In the genomic region with DNA sequence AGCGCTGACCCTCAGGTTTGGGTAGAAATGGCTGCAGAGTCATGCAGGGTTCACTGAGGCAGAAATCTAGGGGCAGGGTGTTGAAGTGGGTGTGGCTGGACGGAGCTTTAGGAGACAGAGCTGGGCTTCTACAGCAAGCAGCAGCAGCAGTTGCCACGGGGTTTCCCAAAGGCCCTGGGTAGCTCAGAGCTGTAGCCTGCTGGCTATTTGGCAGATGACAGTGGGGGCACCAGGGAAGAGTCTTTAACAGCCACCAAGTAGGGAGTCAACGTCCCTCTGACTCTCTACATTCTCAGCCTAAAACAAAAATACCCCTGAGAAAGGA, we compare ENCODE assay signal across 30 mouse cellular contexts. TPM values are rescaled to one million over a fixed set of nuclear protein-coding genes. Genes with fewer than 3 reads are reported as not detected.
DNase-seq lines count a peak whose midpoint lies in the region; ATAC-seq and TF ChIP-seq lines count a peak whose summit lies in the region.
"Had no signal": no experiment of that assay in that cellular context is flagged by ENCODE, and none has a peak within 500 bp of the region (broad histone marks: within the 10 kb centered on the region; RNA-seq: fewer than 3 reads in every experiment).

No protein-coding gene starts in this region.

- no peak for DNase-seq in hindbrain, embryonic 10.5 days (ENCODE audit: low spot score)
- peak; percentile 32 for DNase-seq in left cerebral cortex, postnatal 4 days
- no peak for DNase-seq in left cerebral cortex, adult 2 months (ENCODE audit: extremely low spot score in 1 of 2, low spot score in 2 of 2)
- DNase-seq in ES-CJ7 (ENCODE audit: low read depth, low spot score) = peak; percentile 43
- no peak for DNase-seq in cerebellum, postnatal 4 days (ENCODE audit: low spot score in 2 of 2)
- no peak for DNase-seq in liver, embryonic 11.5 days (ENCODE audit: low spot score)
- DNase-seq: adrenal gland, postnatal 14 days; cerebellum, adult 11-12 months; cerebellum, adult 9-11 months; gastrocnemius, postnatal 10 days; heart, postnatal 4 days; kidney, adult 8-10 months; kidney, postnatal 36 days; layer of hippocampus, postnatal 36 days; lung, postnatal 36 days; retina, postnatal 1 day; right cerebral cortex, postnatal 14 days; thymus, postnatal 4 days had no signal

- TF ChIP-seq CTCF in left cerebral cortex, adult 2 months (IDR thresholded peaks at IDR 0.05) = no peak

- H3K27ac ChIP-seq in hindbrain, embryonic 10.5 days = peak overlapping the region; percentile 56; the same call in 1 of the 2 replicates
- H3K27ac ChIP-seq in hindbrain, embryonic 13.5 days = no peak overlapping the region
- H3K27ac ChIP-seq in left cerebral cortex, adult 2 months = no peak overlapping the region
- H3K27ac ChIP-seq in neural tube, embryonic 13.5 days (replicated peaks) = peak overlapping the region; percentile 81
- H3K27ac ChIP-seq in liver, embryonic 11.5 days (ENCODE audit: low read depth, low read length) = no peak overlapping the region
- H3K27ac ChIP-seq: forebrain, embryonic 13.5 days; heart, embryonic 15.5 days; hindbrain, embryonic 15.5 days; limb, embryonic 12.5 days; lung, embryonic 15.5 days; midbrain, embryonic 12.5 days had no signal

- H3K4me3 ChIP-seq in hindbrain, embryonic 10.5 days = no peak overlapping the region
- no peak overlapping the region for H3K4me3 ChIP-seq in hindbrain, embryonic 13.5 days
- H3K4me3 ChIP-seq in left cerebral cortex, adult 2 months = no peak overlapping the region
- H3K4me3 ChIP-seq in neural tube, embryonic 13.5 days = no peak overlapping the region
- H3K4me3 ChIP-seq in liver, embryonic 11.5 days (ENCODE audit: low read depth, low read length) = no peak overlapping the region
- H3K4me3 ChIP-seq: forebrain, embryonic 13.5 days; heart, embryonic 15.5 days; hindbrain, embryonic 15.5 days; limb, embryonic 12.5 days; lung, embryonic 15.5 days; midbrain, embryonic 12.5 days had no signal

- H3K27me3 ChIP-seq in hindbrain, embryonic 10.5 days (ENCODE audit: insufficient read depth, poor library complexity, severe bottlenecking) = no peaks in the 10 kb centered on the region
- no peaks in the 10 kb centered on the region for H3K27me3 ChIP-seq in hindbrain, embryonic 13.5 days
- H3K27me3 ChIP-seq in neural tube, embryonic 13.5 days = no peaks in the 10 kb centered on the region
- H3K27me3 ChIP-seq in liver, embryonic 11.5 days (replicated peaks; ENCODE audit: control insufficient read depth, insufficient read depth, low read length) = no peaks in the 10 kb centered on the region; the same call in 1 of the 2 replicates
- H3K27me3 ChIP-seq: forebrain, embryonic 13.5 days; heart, embryonic 15.5 days; hindbrain, embryonic 15.5 days; limb, embryonic 12.5 days; lung, embryonic 15.5 days had no signal

- H3K4me1 ChIP-seq in hindbrain, embryonic 10.5 days (replicated peaks) = peaks cover 35% of the 10 kb centered on the region
- peaks cover 43% of the 10 kb centered on the region for H3K4me1 ChIP-seq in hindbrain, embryonic 13.5 days (replicated peaks)
- peaks cover 59% of the 10 kb centered on the region for H3K4me1 ChIP-seq in neural tube, embryonic 13.5 days (replicated peaks)
- H3K4me1 ChIP-seq in liver, embryonic 11.5 days (replicated peaks; ENCODE audit: control insufficient read depth, insufficient read depth, low read length) = 0 out of 2 replicates have a peak, but pooled peaks cover 2% of the 10 kb centered on the region

- ATAC-seq in hindbrain, embryonic 13.5 days (ENCODE audit: low FRiP score) = no peak
- ATAC-seq in neural tube, embryonic 13.5 days (ENCODE audit: low read depth) = 0 out of 2 replicates have a peak, but pooled peaks have one; percentile 20
- no peak for ATAC-seq in liver, embryonic 11.5 days (replicated peaks; ENCODE audit: low FRiP score)
- ATAC-seq: forebrain, embryonic 13.5 days; inflammation-experienced regulatory T-cells, adult 6 months had no signal

- H3K9ac ChIP-seq in hindbrain, embryonic 13.5 days = no peak overlapping the region
- no peak overlapping the region for H3K9ac ChIP-seq in neural tube, embryonic 13.5 days
- no peak overlapping the region for H3K9ac ChIP-seq in liver, embryonic 11.5 days (ENCODE audit: low read depth, low read length)
- H3K9ac ChIP-seq: forebrain, embryonic 13.5 days; heart, embryonic 15.5 days; hindbrain, embryonic 15.5 days; limb, embryonic 12.5 days; lung, embryonic 15.5 days; midbrain, embryonic 12.5 days had no signal

- no peaks in the 10 kb centered on the region for H3K36me3 ChIP-seq in hindbrain, embryonic 10.5 days
- H3K36me3 ChIP-seq in hindbrain, embryonic 13.5 days = no peaks in the 10 kb centered on the region
- H3K36me3 ChIP-seq in neural tube, embryonic 13.5 days = no peaks in the 10 kb centered on the region
- H3K36me3 ChIP-seq in liver, embryonic 11.5 days (ENCODE audit: control insufficient read depth, insufficient read depth, low read length) = no peaks in the 10 kb centered on the region
- H3K36me3 ChIP-seq: heart, embryonic 15.5 days; hindbrain, embryonic 15.5 days; limb, embryonic 12.5 days; lung, embryonic 15.5 days; midbrain, embryonic 12.5 days had no signal

- intact Hi-C loops in left cerebral cortex, postnatal 4 days (cut with DNase I) = no loop called here
- intact Hi-C loops in left cerebral cortex, adult 2 months (cut with DNase I) = no loop called here

- H3K9me3 ChIP-seq in hindbrain, embryonic 10.5 days = no peaks in the 10 kb centered on the region
- no peaks in the 10 kb centered on the region for H3K9me3 ChIP-seq in hindbrain, embryonic 13.5 days
- H3K9me3 ChIP-seq in neural tube, embryonic 13.5 days = no peaks in the 10 kb centered on the region
- no peaks in the 10 kb centered on the region for H3K9me3 ChIP-seq in liver, embryonic 11.5 days (ENCODE audit: control insufficient read depth, low read length)
- H3K9me3 ChIP-seq: forebrain, embryonic 13.5 days; heart, embryonic 15.5 days; hindbrain, embryonic 15.5 days; limb, embryonic 12.5 days; lung, embryonic 15.5 days; midbrain, embryonic 12.5 days had no signal

- WGBS in hindbrain, embryonic 10.5 days = 67% methylated on average over 4 of the region's 4 CpGs
- WGBS in hindbrain, embryonic 13.5 days = 54% methylated on average over 4 of the region's 4 CpGs
- 29% methylated on average over 4 of the region's 4 CpGs for WGBS in neural tube, embryonic 13.5 days
- 60% methylated on average over 4 of the region's 4 CpGs for WGBS in liver, embryonic 11.5 days

- H3K4me2 ChIP-seq in hindbrain, embryonic 13.5 days = no peak overlapping the region
- peak overlapping the region; percentile 11; the same call in 1 of the 2 replicates for H3K4me2 ChIP-seq in neural tube, embryonic 13.5 days
- no peak overlapping the region for H3K4me2 ChIP-seq in liver, embryonic 11.5 days
- H3K4me2 ChIP-seq: forebrain, embryonic 13.5 days; heart, embryonic 15.5 days; hindbrain, embryonic 15.5 days; limb, embryonic 12.5 days; lung, embryonic 15.5 days; midbrain, embryonic 12.5 days had no signal

RNA-seq across cellular contexts. Expression of gene Arhgap8, which starts 12.5 kb away (rescaled TPM):
- 3.5 and 3.8 TPM in 2 replicates for polyA plus RNA-seq in hindbrain, embryonic 10.5 days (2016; fragmentation: Nextera tagmentation; extraction: Ambion mirVana)
- polyA plus RNA-seq in hindbrain, embryonic 13.5 days (2015; fragmentation: Nextera tagmentation; extraction: Ambion mirVana) = 1.0 TPM in 2 replicates
- total RNA-seq in left cerebral cortex, postnatal 4 days (2021) = under 1 TPM; 0.26 to 0.56 TPM
- total RNA-seq in left cerebral cortex, adult 2 months (2021) = not detected
- polyA plus RNA-seq in neural tube, embryonic 13.5 days (2015; fragmentation: Nextera tagmentation; extraction: Ambion mirVana) = 1.7 and 2.2 TPM in 2 replicates
- polyA plus RNA-seq in liver, embryonic 11.5 days (2014; fragmentation: Nextera tagmentation; extraction: Ambion mirVana) = 0.93 and 1.3 TPM in 2 replicates
- total RNA-seq: common myeloid progenitor, adult 5-6 weeks; gastrocnemius, postnatal 10 days; liver, adult 2 months; megakaryocyte, adult 5-6 weeks had no signal

Comparison
In these comparisons a context has a peak if more than half of its experiments do, and no peak if none do; other contexts are left out.
1. DNase-seq: peak in left cerebral cortex, postnatal 4 days (single experiment) and ES-CJ7 (single experiment); none in hindbrain, embryonic 10.5 days (single experiment), left cerebral cortex, adult 2 months (0 of 2), cerebellum, postnatal 4 days (0 of 2) and liver, embryonic 11.5 days (single experiment).
2. H3K27ac ChIP-seq: peak in hindbrain, embryonic 10.5 days (single experiment) and neural tube, embryonic 13.5 days (single experiment); none in hindbrain, embryonic 13.5 days (single experiment), left cerebral cortex, adult 2 months (single experiment) and liver, embryonic 11.5 days (single experiment).